Mouse (Mus musculus): ENCODE measurements at regions not wholly inside any gene's neighbourhood (a gene's known extent, or its start where the extent isn't known, plus 50 kb on each side); places are given as distances from the start of the nearest gene placed in this dataset.
A peak's percentile ranks its signal among the peaks of the same experiment; 100 is the strongest.

- WGBS, result 45% methylated on average over 1 of the region's 1 CpGs
- no peak overlapping the region for H3K4me2 ChIP-seq (ENCODE audit: low read length)
- no peaks in the 10 kb centered on the region for H3K9me3 ChIP-seq (replicated peaks; ENCODE audit: low read length)
- no peaks in the 10 kb centered on the region for H3K27me3 ChIP-seq (ENCODE audit: insufficient read depth, low read length)
- TF ChIP-seq CTCF (IDR thresholded peaks at IDR 0.05; ENCODE audit: low read depth), result no peak
- H3K27ac ChIP-seq, result no peak overlapping the region
- no peak for ATAC-seq (replicated peaks; ENCODE audit: low FRiP score, low read depth)
- no peak overlapping the region for H3K4me3 ChIP-seq (replicated peaks; ENCODE audit: low read depth, low read length)
- H3K4me1 ChIP-seq (replicated peaks; ENCODE audit: insufficient read depth, low read length), result no peaks in the 10 kb centered on the region
- no peak for DNase-seq (ENCODE audit: low spot score)
- H3K36me3 ChIP-seq (ENCODE audit: insufficient read depth, low read length), result no peaks in the 10 kb centered on the region
- no peak overlapping the region for H3K9ac ChIP-seq (ENCODE audit: low read depth, low read length)
These were observed 1532.8 kb upstream of the Cntnap5a start for GRCm38 (mm10) chr1:114151741-114152140.

GRCm38 (mm10) chr1:114152855-114153254 lies 1531.7 kb upstream of the Cntnap5a start:
- no peak for TF ChIP-seq CTCF (IDR thresholded peaks at IDR 0.05; ENCODE audit: low read depth)
- Histone ChIP-seq H3K4me1 (replicated peaks; ENCODE audit: insufficient read depth, low read length) (no peaks in the 10 kb centered on the region), H3K9me3 (replicated peaks; ENCODE audit: low read length) (no peaks in the 10 kb centered on the region), H3K36me3 (ENCODE audit: insufficient read depth, low read length) (no peaks in the 10 kb centered on the region), H3K4me2 (ENCODE audit: low read length) (no peak overlapping the region), H3K9ac (ENCODE audit: low read depth, low read length) (no peak overlapping the region), H3K27me3 (ENCODE audit: insufficient read depth, low read length) (no peaks in the 10 kb centered on the region), H3K4me3 (replicated peaks; ENCODE audit: low read depth, low read length) (no peak overlapping the region), H3K27ac (no peak overlapping the region)
- peak; percentile 2 for DNase-seq (ENCODE audit: low spot score)
- no peak for ATAC-seq (replicated peaks; ENCODE audit: low FRiP score, low read depth)
